Mouse (Mus musculus) megakaryocyte, adult 5-6 weeks (primary cell): ENCODE results near the gene Tmem33. TPM values are rescaled to one million over a fixed set of nuclear protein-coding genes. Genes with fewer than 3 reads are reported as not detected.

ENCODE experiments used
- ATAC-seq: 2 replicates; pipeline ENCODE4 v1.8.0; 2016; ENCODE audit warnings: mild to moderate bottlenecking, inconsistent platforms; ENCODE audit not compliant: poor library complexity, severe bottlenecking
- total RNA-seq, 2 experiments: library from RNA; stranded (forward) in 1 of 2; stranded (reverse) in 1 of 2; fragments of 153-499, 151-499 nt in 1 of 2; fragments of 221-1000, 200-1000 nt in 1 of 2; gene quantifications; 2 replicates each; pipeline versions ENCODE4 v1.2.3 to v1.2.4; 2015 to 2017

Tmem33 gene
- total RNA-seq, 2 experiments from 2014 or later = 38.6 to 105 TPM

- no peak for ATAC-seq
These were observed 51.6 kb downstream of the Tmem33 start for GRCm38 (mm10) chr5:67311811-67312521.

GRCm38 (mm10) chr5:67312522-67312851, 52.1 kb downstream of the Tmem33 start:
- ATAC-seq = no peak

- ATAC-seq = no peak
These were observed 61.4 kb downstream of the Tmem33 start for GRCm38 (mm10) chr5:67321656-67322268.

DNA sequence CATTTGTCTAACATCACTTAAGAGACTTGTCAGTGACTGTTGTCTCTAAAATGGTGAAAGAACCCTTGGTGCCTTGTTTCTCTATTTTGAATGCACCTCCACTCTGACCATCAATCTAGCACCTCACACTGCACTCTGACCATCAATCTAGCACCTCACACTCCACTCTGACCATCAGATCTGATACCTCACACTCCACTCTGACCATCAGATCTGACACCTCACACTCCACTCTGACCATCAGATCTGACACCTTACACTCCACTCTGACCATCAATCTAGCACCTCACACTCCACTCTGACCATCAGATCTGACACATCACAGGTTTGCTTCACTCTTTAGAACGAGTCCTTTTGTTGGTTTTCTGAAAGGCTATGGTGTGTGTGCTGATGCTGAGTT, 63.7 kb downstream of the Tmem33 start:
- peak; percentile 30 for ATAC-seq

DNA sequence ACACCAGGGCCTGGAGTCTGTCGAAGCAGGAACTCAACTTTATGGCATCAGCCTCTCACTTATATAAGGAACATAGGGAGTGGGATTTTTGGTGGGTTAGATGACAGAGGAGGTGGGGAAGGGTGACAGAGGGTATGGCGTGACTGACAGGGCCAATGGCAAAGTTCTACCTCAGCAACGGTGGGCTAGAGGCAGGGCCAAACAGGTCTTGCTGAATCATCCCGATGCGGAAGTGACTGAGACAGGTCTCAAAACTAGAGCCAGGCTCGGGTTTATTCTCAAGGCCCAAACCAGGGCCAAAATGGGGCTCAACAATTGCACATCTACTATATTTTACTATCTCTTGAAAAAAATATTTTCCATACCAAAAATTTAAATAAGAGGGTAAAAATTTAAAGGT, 80.4 kb downstream of the Tmem33 start:
- no peak for ATAC-seq

Other genes with a start within 250 kb of the Tmem33 start
- gene Phox2b, start 161.3 kb upstream of the Tmem33 start, total RNA-seq (2015) = not detected in 2 replicates
- gene Phox2b, start 161.3 kb upstream of the Tmem33 start, total RNA-seq (2017) = not detected in 2 replicates
- gene Slc30a9, start 46.4 kb downstream of the Tmem33 start, total RNA-seq (2015) = 17.4 and 22.5 TPM in 2 replicates
- gene Slc30a9, start 46.4 kb downstream of the Tmem33 start, total RNA-seq (2017) = 20.3 and 42.4 TPM in 2 replicates
- 1.1 and 1.8 TPM in 2 replicates for gene Bend4, start 167.7 kb downstream of the Tmem33 start, total RNA-seq (2015)
- gene Bend4, start 167.7 kb downstream of the Tmem33 start, total RNA-seq (2017) = 1.7 and 1.8 TPM in 2 replicates